Mouse (Mus musculus): ENCODE results near the gene Pcgf6. TPM values are rescaled to one million over a fixed set of nuclear protein-coding genes. Genes with fewer than 3 reads are reported as not detected.

Gene Pcgf6
- 8.5 and 9.3 TPM in 2 replicates for polyA plus RNA-seq (2012; rRNA removed)

GRCm38 (mm10) chr19:47050271-47051032, at the start of gene Pcgf6:
TSS of gene Pcgf6 (minus strand) at chr19:47050906.
- DNase-seq (ENCODE audit: low read depth) = no peak

DNA sequence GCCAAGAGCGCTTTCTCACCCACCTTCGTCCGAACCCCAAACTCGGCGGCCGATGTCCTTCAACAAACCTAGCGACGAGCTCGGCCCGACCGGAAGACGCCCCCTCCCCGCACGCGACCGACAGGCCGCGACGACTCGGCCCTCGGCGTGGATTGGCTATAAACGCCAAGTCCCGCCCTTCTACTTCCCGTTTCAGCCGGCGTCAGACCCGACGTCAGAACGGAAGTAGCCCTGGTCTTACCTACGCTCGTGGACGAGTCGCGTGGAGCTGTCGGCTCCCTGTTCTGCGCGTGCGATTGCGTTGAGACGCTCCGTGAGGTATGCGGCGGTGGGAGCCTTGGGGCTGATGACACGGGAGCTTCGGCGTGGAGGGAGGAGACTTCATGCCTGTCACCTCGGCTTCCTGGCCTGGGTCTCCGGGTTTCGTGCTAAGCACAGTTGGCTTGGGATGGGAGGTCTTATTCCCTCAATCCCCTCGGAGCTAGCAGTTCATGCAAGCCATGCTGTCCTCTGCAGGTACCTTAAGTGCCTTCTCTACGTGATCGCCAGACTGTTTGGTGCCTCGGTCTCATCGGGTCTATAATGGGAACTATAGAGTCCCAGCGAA, 39.9 kb upstream of the Pcgf6 start, which contains the start of the genes Usmg5 and Pdcd11:
Usmg5 (minus strand) TSS at position 98 of the 607 bp plus-strand sequence.
Pdcd11 (plus strand) TSS at position 219 of the 607 bp plus-strand sequence.
- DNase-seq (ENCODE audit: low read depth) = peak; percentile 57

DNA sequence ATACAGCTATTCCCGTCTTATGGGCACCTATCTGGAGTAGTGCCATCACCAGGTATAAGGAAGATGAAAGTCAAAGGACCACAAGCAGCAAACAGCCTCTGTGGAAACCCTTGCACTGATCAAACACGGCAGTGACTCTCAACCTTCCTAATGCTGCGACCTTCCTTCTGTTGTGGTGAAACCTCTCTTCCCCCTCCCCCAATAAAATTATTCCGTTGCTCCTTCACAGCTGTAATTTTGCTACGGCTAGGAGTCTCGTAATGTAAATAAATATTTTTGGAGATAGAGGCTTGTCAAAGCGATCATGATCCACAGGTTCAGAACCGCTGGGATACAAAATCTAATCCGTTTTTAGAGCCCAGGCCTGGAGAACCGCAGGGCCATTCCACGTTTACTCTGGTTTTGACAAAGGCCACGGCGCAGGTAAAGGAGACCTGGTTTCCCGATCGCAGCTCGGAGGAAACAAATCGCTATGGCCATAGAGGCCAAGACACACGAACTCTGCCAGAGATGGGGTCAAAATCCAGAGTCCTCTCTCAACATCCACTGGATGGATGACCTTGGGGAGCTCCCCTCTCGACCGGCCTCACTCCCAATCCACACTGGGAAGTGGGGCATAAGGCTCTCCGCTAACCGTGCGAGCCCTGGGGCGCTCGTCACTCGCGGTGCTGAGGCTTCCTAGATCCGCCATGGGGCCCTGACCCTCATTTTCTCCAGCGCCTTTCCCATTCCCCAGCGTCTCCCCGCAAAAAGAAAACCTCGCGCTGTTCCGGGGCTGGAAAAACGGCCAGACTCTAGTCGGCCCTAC, 39.2 kb upstream of the Pcgf6 start:
- DNase-seq (ENCODE audit: low read depth) = no peak

- no peak for DNase-seq (ENCODE audit: low read depth)
Observed at GRCm38 (mm10) chr19:47088226-47088625, 37.5 kb upstream of the Pcgf6 start.

DNA sequence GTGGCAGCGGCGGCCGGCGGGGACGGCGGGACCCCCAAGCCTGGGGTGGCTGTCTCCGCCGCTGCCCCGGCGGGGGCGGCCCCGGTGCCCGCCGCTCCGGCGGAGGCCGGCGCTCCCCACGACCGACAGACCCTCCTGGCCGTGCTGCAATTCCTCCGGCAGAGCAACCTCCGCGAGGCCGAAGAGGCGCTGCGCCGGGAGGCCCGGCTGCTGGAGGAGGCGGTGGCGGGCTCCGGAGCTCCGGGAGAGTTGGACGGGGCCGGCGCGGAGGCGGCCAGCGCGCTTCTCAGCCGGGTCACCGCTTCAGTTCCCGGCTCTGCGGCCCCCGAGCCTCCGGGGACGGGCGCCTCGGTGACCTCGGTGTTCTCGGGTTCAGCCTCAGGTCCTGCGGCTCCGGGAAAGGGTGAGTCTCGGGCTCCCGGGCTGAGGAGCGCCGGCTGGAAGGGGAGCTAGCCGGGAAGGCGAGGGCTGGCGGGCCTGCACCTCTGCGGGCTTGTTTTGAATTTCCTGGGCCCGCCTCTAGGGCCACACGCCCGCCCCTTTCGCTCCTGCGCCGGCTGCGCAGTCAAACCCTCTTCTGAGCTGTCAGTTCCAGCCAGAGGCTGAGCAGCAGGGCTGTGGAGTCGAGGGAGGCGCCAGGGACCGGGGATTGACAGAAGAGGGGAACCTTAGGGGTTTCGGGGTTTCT, 17.4 kb upstream of the Pcgf6 start:
- DNase-seq (ENCODE audit: low read depth) = no peak

GRCm38 (mm10) chr19:47067096-47067882, 16.6 kb upstream of the Pcgf6 start, which contains the start of gene Taf5:
TSS of gene Taf5 (plus strand) at chr19:47067746.
- peak; percentile 59 for DNase-seq (ENCODE audit: low read depth)

GRCm38 (mm10) chr19:47065860-47066259, 15.2 kb upstream of the Pcgf6 start:
- DNase-seq (ENCODE audit: low read depth) = no peak

DNA sequence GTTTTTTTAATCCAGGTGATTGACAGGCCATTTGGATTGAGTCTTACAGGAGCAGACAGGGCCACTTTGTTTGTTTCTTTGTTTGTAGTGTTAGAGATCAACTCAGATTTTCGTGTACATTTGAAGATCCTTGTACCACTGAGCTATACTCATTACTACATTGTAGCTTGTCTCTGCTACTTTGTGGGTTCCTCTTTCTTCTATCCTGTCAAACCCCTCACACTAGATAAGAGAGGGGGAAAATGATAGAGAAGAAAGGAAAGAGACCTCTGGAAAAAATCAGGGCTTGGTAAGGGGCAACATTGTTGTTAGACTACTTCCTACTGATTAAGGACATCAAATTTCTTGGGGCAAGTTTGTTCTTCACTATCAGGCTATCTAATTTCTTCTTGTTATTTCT, 7.0 kb upstream of the Pcgf6 start:
- DNase-seq (ENCODE audit: low read depth) = no peak

DNA sequence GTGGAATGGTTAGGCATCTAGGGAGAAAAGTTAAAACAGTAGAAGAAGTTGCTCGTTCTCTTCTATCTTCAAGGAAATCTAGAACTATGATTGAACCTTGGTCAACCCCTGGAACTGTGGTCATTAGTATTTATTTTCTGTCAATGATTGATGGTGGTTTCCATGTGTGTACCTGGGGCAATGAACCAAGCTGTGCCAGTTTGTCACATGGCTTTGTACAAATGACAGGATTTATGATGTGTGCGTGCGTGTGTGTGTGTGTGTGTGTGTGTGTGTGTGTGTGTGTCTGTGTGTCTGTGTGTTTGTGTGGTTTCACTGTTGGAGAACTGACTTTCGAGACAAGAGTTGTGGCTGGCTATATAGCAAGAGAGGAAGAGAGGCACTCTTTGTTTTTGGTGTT, 2.8 kb upstream of the Pcgf6 start:
- DNase-seq (ENCODE audit: low read depth) = no peak

DNA sequence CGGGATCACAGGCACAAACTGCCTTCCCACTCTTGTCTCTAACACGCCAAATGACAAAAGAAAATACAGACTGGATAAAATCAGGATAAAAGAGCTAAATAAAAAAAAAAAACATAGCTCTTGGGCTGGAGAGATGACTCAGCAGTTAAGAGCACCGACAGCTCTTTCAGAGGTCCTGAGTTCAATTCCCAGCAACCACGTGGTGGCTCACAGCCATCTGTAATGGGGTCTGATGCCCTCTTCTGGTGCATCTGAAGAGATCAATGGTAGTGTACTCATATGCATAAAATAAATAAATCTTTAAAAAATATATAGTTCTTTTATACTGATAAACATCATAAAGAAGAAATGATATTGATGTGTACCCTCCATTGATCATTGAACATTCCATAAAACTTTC, 2.2 kb upstream of the Pcgf6 start:
- DNase-seq (ENCODE audit: low read depth) = no peak

DNA sequence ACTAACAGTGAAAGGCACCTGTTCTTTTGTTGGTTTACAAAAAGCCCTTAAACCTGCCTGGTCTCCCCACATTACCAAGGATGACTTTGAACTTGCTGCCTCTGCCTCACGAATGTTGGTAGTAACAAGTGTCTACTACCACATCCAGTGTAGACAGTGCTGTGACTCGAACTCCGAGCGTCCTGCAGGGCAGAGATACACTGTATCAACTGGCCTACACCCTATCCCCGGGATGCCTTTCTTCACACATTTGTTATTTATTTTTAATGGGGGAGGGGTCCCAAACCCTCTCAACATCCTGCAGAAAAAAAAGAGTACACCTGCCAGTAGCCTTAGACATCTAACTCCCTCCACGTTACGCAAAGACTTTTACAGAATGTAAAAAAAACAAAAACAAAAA, 866 bp downstream of the Pcgf6 start:
- no peak for DNase-seq (ENCODE audit: low read depth)

DNA sequence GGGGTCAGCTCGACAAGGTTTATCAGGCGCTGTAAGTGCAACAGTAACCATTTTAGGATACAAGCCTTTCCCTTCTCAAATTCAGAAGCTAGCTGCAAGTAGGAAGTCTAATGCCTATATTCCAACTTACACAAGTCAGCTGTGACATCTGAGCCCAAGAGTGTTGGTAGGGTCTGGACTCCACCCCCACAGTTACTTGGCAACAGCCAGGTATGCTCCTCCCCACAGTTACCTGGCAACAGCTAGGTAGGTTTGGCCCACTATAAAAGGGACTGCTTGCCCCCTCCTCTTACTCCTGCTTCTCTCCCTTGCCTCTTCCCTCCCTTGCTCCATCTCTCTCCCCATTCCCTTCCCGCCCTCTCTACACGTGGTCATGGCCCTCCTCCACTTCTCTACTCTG, 1.6 kb downstream of the Pcgf6 start:
- no peak for DNase-seq (ENCODE audit: low read depth)

DNA sequence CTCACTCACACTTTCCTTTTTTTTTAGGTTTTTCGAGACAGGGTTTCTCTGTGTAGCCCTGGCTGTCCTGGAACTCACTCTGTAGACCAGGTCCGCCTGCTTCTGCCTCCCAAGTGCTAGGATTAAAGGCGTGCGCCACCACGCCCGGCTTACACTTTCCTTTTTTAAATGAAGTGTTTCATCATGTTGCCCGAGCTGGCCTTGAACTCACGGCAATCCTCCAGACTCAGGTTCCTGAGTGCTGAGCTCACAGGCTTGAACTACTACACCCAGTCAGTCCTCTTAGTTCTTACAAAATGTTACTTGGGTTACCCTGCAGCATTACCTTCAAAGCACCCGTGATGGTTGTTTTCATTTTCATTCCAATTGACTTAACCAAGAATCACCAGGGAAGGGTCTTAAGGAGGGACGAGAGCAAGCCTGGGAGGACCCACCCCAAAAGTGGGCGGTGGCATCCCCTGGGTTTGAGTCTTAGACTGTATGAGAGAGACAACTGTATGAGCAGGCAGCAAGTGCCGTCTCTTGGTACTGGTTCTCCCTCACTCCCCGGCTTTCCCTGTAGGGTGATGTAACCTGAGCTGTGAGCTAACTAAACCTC, 3.4 kb downstream of the Pcgf6 start:
- no peak for DNase-seq (ENCODE audit: low read depth)

DNA sequence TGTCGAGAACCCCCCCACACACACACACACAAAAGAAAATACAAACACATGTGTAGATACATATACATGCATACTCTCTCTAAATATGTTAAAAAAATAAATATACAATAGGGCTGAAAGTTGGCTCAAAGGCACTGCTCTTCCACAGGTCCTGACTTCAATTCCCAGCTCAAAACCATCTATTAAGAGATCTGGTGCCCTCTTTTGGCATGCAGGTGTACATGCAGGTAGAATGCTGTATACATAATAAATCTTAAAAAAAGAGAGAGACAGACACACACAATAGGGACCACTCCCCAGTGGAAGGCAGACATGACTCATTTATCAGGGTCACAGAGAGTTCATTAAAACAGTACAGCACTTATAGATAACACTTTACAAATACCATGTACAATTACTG, 4.4 kb downstream of the Pcgf6 start:
- no peak for DNase-seq (ENCODE audit: low read depth)

- no peak for DNase-seq (ENCODE audit: low read depth)
Observed at GRCm38 (mm10) chr19:47043608-47044007, 7.1 kb downstream of the Pcgf6 start.

GRCm38 (mm10) chr19:47040720-47041473, 9.8 kb downstream of the Pcgf6 start:
- no peak for DNase-seq (ENCODE audit: low read depth)

DNA sequence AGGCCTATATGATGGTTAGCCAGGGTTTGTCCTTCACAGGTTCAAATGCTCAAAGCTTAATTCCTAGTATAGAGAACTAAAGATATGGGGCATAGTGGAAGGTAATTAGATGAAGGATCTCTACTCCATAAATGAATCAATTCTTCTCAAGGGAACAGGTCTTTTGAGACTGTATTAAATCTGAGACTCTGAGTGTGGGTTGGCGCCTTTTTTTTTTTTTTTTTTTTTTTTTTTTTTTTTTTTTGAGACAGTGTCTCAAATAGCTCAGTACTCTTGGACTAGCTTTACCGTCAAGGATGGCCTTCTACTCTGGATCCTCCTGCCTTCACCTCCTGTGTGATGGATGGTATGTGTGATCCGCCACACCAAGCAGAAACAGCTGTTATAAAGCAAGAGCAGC, 14.1 kb downstream of the Pcgf6 start:
- no peak for DNase-seq (ENCODE audit: low read depth)

- DNase-seq (ENCODE audit: low read depth) = no peak
Observed at GRCm38 (mm10) chr19:47034916-47035315, 15.8 kb downstream of the Pcgf6 start.

- no peak for DNase-seq (ENCODE audit: low read depth)
Observed at GRCm38 (mm10) chr19:47031770-47032169, 18.9 kb downstream of the Pcgf6 start.

GRCm38 (mm10) chr19:47029796-47030195, 20.9 kb downstream of the Pcgf6 start:
- DNase-seq (ENCODE audit: low read depth) = no peak

All from gonadal fat pad, adult 2 months (tissue).